Mouse (Mus musculus): ENCODE results near the gene Clec11a. TPM values are rescaled to one million over a fixed set of nuclear protein-coding genes. Genes with fewer than 3 reads are reported as not detected.

Clec11a gene
- polyA plus RNA-seq, 1 experiment from 2014 or later = 3.4 TPM

DNA sequence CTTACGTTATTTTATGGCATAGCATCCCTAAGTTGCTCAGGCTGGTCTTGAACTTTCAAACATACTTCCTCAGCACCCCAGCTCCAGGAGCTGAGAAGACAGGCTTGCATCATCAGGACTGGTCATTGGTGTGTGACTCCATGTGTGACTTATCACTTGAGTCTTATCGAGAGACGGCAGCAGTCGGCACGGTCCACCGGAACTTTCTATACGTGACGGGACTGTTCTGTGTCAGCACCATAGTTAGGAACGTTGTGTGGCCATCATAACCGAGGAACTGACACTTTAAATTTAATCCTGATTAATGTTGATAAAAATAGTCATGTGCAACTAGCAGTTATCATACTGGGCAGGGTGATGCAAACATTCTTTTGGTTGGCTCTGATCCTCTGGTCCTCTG lies 34.4 kb upstream of the Clec11a start:
- peaks cover 41% of the 10 kb centered on the region for H3K27me3 ChIP-seq

DNA sequence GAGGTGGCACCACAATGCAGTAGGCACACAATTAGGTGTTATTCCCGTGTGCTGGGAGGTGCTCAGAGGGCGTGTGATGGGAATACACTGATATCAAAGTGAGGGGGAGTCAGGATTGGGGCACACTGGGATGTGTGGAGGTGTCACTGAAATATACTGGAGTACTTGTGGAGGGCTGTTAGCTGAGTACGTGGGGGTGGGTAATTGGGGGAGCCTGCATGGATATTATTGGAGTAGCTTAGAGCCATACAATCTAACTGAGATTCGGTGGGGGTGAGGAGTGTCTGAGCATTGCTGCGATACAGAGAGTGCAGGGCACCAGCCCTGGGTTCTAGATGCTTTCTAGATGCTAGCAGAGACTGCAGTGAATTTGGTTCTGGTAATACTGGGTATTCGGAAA lies 33.5 kb upstream of the Clec11a start:
- peaks cover 30% of the 10 kb centered on the region for H3K36me3 ChIP-seq
- 72% methylated on average over 6 of the region's 6 CpGs for WGBS
- no peaks in the 10 kb centered on the region for H3K9me3 ChIP-seq
- H3K4me2 ChIP-seq = no peak overlapping the region
- H3K4me1 ChIP-seq (replicated peaks) = peaks cover 25% of the 10 kb centered on the region
- H3K27me3 ChIP-seq = peaks cover 47% of the 10 kb centered on the region
- ATAC-seq (ENCODE audit: low FRiP score) = no peak
- H3K27ac ChIP-seq = no peak overlapping the region
- H3K9ac ChIP-seq = no peak overlapping the region
- H3K4me3 ChIP-seq = no peak overlapping the region

More for the DNA sequence above, 34.4 kb upstream of the Clec11a start:
- Histone ChIP-seq H3K4me2 (no peak overlapping the region), H3K9me3 (no peaks in the 10 kb centered on the region), H3K4me1 (replicated peaks) (peaks cover 20% of the 10 kb centered on the region), H3K4me3 (no peak overlapping the region), H3K27ac (no peak overlapping the region), H3K9ac (no peak overlapping the region), H3K36me3 (peaks cover 39% of the 10 kb centered on the region)
- 90% methylated on average over 10 of the region's 10 CpGs for WGBS
- ATAC-seq (ENCODE audit: low FRiP score) = no peak

DNA sequence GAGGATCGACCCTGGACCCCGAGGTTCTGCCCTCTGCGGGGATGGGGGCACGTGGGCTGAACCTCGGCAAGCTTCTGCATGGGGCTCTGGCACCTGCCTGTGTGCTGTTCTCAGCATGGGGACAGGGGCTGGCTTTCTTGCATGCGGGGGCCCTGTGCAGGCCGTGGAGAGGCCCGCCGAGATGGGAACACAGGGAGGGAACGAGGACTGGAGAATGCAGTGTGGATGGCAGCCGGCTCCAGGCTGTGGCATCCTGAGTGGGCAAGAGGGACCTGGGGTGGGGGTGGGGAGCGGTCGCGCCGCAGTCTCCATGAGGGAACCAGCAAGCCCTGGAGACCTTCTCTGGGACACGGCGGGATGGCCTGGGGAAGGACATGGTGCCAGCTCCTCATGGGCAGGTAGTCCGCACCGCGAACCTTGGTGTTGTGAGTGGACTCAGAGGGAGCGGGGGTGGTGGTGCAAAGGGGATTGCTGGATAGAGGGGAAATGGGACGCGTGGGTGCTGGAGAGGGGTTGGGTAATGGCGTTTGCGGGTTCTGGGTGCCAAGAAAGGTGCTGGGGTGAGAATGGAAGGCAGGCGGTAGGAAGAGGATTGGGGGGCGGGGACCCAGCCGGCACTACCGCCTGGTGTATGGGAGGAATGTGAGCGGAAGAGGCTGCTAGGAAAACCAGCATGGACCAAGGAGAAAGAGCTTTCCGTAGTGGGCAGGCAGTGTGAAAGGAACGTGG lies 30.6 kb upstream of the Clec11a start:
- H3K27me3 ChIP-seq = peaks cover 68% of the 10 kb centered on the region
- peaks cover 29% of the 10 kb centered on the region for H3K4me1 ChIP-seq (replicated peaks)
- WGBS = 3% methylated on average over 32 of the region's 32 CpGs
- peak overlapping the region; percentile 96 for H3K27ac ChIP-seq
- H3K4me3 ChIP-seq = peak overlapping the region; percentile 73
- H3K4me2 ChIP-seq = peak overlapping the region; percentile 94
- H3K36me3 ChIP-seq = peaks cover 21% of the 10 kb centered on the region
- ATAC-seq (ENCODE audit: low FRiP score) = peak; percentile 34
- H3K9ac ChIP-seq = peak overlapping the region; percentile 96
- no peaks in the 10 kb centered on the region for H3K9me3 ChIP-seq

DNA sequence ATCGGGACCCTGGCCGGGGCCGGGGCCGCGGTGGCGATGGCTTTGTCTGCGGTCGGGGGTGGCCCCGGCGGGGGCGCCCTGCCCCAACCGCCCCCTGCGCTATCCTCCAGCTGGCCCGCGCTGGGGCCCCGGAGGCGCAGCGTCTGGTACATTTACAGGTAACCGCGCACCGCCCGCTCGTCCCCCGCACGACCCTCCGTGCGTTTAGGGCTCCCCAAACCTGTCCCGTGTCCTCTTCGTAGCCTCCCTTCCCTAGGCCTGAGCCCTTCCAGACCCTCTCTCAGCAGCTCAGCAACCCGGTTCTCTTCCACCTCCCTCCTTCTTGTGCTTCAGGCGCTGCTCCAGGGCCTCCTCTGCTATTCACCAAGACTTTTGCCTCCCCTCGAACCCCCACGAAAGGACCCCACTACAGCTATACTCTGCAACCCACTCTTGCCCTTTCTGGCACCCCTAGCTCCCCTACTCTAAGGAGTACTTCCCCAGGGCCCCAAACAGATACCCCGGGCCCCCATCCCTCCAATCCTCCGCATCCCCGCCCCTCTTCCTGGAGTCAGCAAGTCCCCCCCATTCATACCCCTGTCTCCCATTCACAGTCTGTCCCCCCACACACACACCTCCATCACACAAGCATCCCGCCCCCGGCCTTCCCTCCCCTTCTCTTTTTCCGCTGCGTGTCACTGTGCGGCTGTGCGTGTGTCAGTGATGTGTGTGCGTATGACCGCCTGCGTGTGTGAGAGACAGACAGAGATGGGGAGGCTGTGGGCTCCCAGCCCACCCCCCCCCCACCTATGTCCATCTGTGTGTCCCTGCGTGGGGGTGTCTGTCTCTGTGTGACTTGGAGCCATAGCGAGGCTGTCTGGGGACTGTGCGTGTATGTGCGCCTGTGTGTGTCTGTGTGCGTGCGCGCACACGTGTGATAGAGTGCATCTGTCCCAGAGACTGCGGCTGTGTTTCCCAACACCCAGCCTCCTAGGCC lies 29.6 kb upstream of the Clec11a start:
- 1% methylated on average over 50 of the region's 54 CpGs for WGBS
- peaks cover 29% of the 10 kb centered on the region for H3K4me1 ChIP-seq (replicated peaks)
- peaks cover 23% of the 10 kb centered on the region for H3K36me3 ChIP-seq
- H3K27me3 ChIP-seq = peaks cover 68% of the 10 kb centered on the region
- H3K9me3 ChIP-seq = no peaks in the 10 kb centered on the region
- H3K4me2 ChIP-seq = peak overlapping the region; percentile 94
- ATAC-seq (ENCODE audit: low FRiP score) = peak; percentile 83
- H3K27ac ChIP-seq = peak overlapping the region; percentile 96
- peak overlapping the region; percentile 96 for H3K9ac ChIP-seq
- peak overlapping the region; percentile 73 for H3K4me3 ChIP-seq

DNA sequence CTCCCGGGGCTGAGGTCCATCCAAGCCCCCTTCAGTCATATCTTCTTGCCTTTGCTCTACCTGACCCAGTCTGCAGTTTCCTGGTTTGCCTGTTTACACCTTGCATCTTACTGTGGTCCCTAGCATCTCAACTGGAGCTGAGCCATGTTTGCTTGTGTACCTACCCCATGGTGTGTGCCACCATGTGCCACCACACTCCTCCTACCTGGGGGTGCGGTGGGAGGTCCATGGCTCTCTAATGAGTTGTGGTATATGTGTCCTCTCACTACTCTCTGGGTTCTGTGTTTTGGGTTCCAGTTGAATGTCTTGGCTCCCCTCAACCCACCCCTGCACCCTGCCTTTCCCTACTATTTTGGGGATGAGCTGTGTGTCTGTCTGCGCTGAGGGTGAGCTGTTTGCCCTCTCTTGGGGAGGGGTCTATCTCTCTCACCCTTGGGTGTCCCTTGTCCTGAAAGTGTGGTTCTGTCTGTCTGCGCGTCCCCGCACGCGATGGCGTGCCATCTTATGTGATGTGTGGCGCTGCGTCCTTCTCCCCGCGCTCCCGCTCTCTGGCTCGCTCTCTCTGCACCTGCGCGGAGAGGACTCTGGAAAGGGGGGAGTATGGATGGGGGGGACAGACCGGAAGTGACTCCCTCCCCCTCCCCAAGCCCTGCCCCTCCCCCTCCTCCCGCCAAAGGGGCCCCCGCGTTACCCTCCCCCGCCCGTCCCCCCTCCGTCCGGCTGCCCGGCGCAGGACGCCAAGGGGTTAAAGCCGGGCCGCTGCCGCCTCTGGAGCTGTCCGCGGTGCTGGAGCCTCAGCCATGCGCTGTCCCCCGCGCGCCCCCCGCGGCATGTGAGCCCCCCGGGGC lies 28.6 kb upstream of the Clec11a start:
- Histone ChIP-seq H3K9me3 (no peaks in the 10 kb centered on the region), H3K4me2 (peak overlapping the region; percentile 94), H3K4me1 (replicated peaks) (peaks cover 29% of the 10 kb centered on the region), H3K36me3 (peaks cover 25% of the 10 kb centered on the region), H3K4me3 (peak overlapping the region; percentile 73), H3K27ac (peak overlapping the region; percentile 96), H3K9ac (peak overlapping the region; percentile 96), H3K27me3 (peaks cover 68% of the 10 kb centered on the region)
- ATAC-seq (ENCODE audit: low FRiP score) = peak; percentile 76
- WGBS = 3% methylated on average over 28 of the region's 40 CpGs

DNA sequence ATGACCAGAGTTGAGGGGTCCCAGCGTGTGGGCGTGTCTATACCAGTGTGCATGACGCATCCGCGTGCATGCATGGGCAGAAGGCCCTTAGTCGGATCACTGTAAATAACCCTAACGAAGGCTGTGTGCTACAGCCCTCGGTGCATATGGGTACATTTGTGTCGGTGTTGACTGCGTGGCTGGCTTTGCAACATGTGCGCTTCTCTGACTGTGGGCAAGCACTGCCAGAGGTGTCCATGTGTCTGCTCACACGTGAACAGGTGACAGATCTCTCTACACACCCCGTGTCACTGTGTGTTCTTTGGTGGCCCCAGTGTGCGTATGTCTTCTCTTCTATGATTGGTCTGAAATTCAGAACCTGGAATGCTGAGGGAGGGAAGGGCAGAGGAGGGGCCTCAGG lies 27.4 kb upstream of the Clec11a start:
- Histone ChIP-seq H3K27ac (no peak overlapping the region), H3K4me2 (no peak overlapping the region), H3K4me3 (no peak overlapping the region), H3K9me3 (no peaks in the 10 kb centered on the region), H3K27me3 (peaks cover 60% of the 10 kb centered on the region), H3K4me1 (replicated peaks) (peaks cover 29% of the 10 kb centered on the region), H3K9ac (no peak overlapping the region), H3K36me3 (peaks cover 36% of the 10 kb centered on the region)
- WGBS = 71% methylated on average over 14 of the region's 14 CpGs
- no peak for ATAC-seq (ENCODE audit: low FRiP score)

DNA sequence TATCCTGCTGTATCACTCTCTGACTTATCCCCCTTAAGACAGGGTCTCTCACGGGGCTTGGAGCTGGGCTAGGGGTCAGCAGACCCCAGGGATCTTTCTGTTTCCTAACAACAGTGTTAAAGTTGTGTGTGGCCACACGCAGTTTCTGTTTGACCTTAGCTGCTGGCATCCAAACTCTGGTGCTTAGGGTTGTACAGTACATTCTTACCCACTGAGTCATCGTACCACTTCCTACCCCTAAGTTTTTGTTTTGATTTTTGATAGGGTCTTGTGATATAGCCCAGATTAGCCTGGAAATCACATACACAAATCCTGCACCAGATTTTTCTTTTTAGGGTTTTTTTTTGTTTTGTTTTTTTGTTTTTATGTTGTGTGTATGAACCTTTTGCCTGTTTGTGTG lies 25.6 kb upstream of the Clec11a start:
- peaks cover 17% of the 10 kb centered on the region for H3K4me1 ChIP-seq (replicated peaks)
- peaks cover 47% of the 10 kb centered on the region for H3K36me3 ChIP-seq
- H3K4me3 ChIP-seq = no peak overlapping the region
- peaks cover 42% of the 10 kb centered on the region for H3K27me3 ChIP-seq
- no peaks in the 10 kb centered on the region for H3K9me3 ChIP-seq
- no peak overlapping the region for H3K27ac ChIP-seq
- no peak for ATAC-seq (ENCODE audit: low FRiP score)
- H3K9ac ChIP-seq = no peak overlapping the region
- no peak overlapping the region for H3K4me2 ChIP-seq
- WGBS = 80% methylated on average over 3 of the region's 3 CpGs

DNA sequence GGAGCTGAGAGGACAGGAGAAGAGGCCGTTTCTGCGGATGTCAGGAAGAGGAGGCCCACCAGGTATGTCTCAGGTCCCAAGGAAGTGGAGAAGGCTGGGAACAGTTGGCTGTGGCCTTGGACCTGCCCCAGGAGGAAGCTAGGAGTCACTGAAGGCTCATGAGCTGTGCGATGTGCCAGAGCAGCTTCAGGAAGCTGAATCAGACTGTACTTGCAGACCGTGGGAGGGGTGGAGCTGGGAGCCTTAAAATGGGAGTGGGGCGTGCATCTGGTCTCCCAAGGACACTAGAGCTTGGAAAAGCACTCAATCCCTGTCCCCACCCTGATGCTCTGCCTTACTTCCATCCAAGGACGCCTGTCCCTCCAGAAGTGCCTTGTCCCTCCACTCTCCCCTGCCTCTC lies 19.9 kb upstream of the Clec11a start:
- Histone ChIP-seq H3K4me2 (no peak overlapping the region), H3K9me3 (no peaks in the 10 kb centered on the region), H3K27ac (no peak overlapping the region), H3K36me3 (peaks cover 73% of the 10 kb centered on the region), H3K4me1 (replicated peaks) (no peaks in the 10 kb centered on the region), H3K27me3 (no peaks in the 10 kb centered on the region), H3K4me3 (no peak overlapping the region), H3K9ac (0 out of 2 replicates have a peak overlapping the region, but pooled peaks have one; percentile 24)
- 60% methylated on average over 6 of the region's 6 CpGs for WGBS
- ATAC-seq (ENCODE audit: low FRiP score) = no peak

DNA sequence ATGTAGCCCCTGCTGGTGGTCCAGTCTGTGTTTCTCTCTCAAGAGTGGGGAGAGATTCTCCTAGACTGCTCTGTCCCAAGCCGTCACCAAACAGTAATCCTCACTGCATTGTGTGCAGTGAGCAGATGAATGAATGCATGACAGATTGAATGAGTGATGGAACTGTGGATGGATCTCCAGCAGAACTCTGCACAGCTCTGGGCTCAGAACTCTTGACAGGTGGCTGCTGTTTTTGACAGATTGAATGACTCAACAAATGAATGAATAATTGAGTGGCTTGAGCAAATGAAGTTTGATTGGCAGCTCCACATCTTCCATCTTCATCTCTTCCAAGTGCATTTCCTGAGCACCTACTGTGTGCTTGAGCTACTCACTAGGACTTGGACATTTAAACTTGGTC lies 15.6 kb upstream of the Clec11a start:
- Histone ChIP-seq H3K4me3 (no peak overlapping the region), H3K9ac (no peak overlapping the region), H3K4me1 (replicated peaks) (no peaks in the 10 kb centered on the region), H3K9me3 (no peaks in the 10 kb centered on the region), H3K27me3 (no peaks in the 10 kb centered on the region), H3K36me3 (peaks cover 88% of the 10 kb centered on the region), H3K4me2 (no peak overlapping the region), H3K27ac (no peak overlapping the region)
- WGBS = 85% methylated on average over 1 of the region's 1 CpGs
- no peak for ATAC-seq (ENCODE audit: low FRiP score)

DNA sequence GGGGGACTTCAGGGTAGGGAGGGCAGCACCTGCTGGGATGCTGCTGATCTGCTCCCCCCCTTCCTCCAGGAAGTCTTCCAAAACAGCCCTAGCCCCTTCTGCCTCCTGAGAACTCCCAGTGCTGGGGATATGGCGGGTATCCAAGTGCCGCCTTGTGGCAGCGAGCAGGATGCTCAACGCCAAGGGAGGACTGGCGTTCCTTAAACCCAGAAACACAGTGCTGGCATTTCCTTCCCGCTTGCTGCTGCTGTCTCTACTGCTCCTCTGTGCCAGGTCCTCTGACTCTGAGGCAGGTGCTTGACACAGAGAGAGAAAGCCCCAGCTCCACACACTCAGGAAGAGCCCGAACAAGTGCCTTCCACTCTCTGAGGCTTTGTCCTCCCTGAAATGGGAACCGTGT lies 14.2 kb upstream of the Clec11a start:
- Histone ChIP-seq H3K4me2 (no peak overlapping the region), H3K36me3 (peaks cover 88% of the 10 kb centered on the region), H3K27ac (no peak overlapping the region), H3K27me3 (no peaks in the 10 kb centered on the region), H3K4me1 (replicated peaks) (no peaks in the 10 kb centered on the region), H3K9me3 (no peaks in the 10 kb centered on the region), H3K9ac (no peak overlapping the region), H3K4me3 (no peak overlapping the region)
- no peak for ATAC-seq (ENCODE audit: low FRiP score)
- 62% methylated on average over 8 of the region's 8 CpGs for WGBS

DNA sequence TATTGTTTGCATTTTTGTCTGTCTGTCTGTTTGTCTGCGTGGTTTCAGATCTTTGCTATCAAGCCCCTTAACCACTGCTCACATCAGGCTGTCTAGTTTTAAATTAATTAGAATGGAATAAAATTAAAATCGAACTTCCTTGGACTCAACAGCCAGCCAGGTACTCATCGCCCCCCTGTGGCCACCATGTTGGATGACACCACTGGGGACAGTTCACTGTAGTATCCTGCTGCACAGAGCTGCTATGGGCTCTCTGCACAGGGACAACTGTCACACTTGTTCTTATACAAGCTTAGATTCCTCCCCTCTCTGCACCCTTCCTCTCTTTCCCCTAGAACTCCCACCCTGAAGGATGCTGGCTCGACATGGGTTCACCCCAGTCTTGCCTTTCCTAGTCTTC lies 11.2 kb upstream of the Clec11a start:
- WGBS = 33% methylated on average over 4 of the region's 4 CpGs
- Histone ChIP-seq H3K4me3 (no peak overlapping the region), H3K27ac (no peak overlapping the region), H3K4me1 (replicated peaks) (peaks cover 4% of the 10 kb centered on the region; the same call in 1 of the 2 replicates), H3K4me2 (no peak overlapping the region), H3K9me3 (no peaks in the 10 kb centered on the region), H3K27me3 (no peaks in the 10 kb centered on the region), H3K9ac (no peak overlapping the region), H3K36me3 (peaks cover 94% of the 10 kb centered on the region)
- no peak for ATAC-seq (ENCODE audit: low FRiP score)

DNA sequence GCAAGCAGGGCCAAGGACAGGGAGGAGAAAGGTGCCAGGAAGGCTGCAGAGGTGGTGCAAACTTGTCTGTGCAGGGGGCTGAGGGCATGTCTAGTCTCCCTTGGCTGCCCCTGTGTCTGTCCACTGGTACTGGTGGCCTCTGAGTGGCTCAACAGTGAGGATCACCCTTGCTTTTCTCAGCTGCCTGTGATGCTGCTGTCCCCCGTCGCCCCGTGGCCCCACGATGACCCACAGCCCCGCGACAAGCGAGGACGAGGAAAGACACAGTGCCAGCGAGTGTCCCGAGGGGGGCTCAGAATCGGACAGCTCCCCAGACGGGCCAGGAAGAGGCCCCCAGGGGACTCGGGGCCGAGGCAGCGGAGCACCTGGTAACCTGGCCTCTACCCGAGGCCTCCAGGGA lies 5.8 kb upstream of the Clec11a start:
- Histone ChIP-seq H3K9me3 (no peaks in the 10 kb centered on the region), H3K4me1 (replicated peaks) (peaks cover 33% of the 10 kb centered on the region), H3K4me2 (peak overlapping the region; percentile 89; the same call in 1 of the 2 replicates), H3K36me3 (peaks cover 46% of the 10 kb centered on the region), H3K4me3 (no peak overlapping the region), H3K27me3 (0 out of 2 replicates have a peak, but pooled peaks cover 11% of the 10 kb centered on the region), H3K9ac (peak overlapping the region; percentile 10; the same call in 1 of the 2 replicates), H3K27ac (no peak overlapping the region)
- no peak for ATAC-seq (ENCODE audit: low FRiP score)
- 71% methylated on average over 16 of the region's 16 CpGs for WGBS

All from hindbrain, embryonic 13.5 days (tissue).